Mouse (Mus musculus): ENCODE results near the gene Tnfrsf21. TPM values are rescaled to one million over a fixed set of nuclear protein-coding genes. Genes with fewer than 3 reads are reported as not detected.

Gene Tnfrsf21
- polyA plus RNA-seq, 1 experiment from 2014 or later: 15.6 TPM

- H3K27me3 ChIP-seq (ENCODE audit: control insufficient read depth, insufficient read depth, low read length): no peaks in the 10 kb centered on the region
- H3K36me3 ChIP-seq (ENCODE audit: control insufficient read depth, insufficient read depth, low read length): no peaks in the 10 kb centered on the region
- 77% methylated on average over 10 of the region's 10 CpGs for WGBS
- H3K4me2 ChIP-seq (ENCODE audit: low read depth, severe bottlenecking): no peak overlapping the region
- ATAC-seq (ENCODE audit: insufficient number of reproducible peaks, low FRiP score, low TSS enrichment, low read depth): no peak
- H3K4me1 ChIP-seq (ENCODE audit: control insufficient read depth, insufficient read depth, low read length): no peaks in the 10 kb centered on the region
- no peak for DNase-seq (ENCODE audit: low spot score)
- no peak overlapping the region for H3K27ac ChIP-seq (replicated peaks; ENCODE audit: low read depth, low read length)
- no peaks in the 10 kb centered on the region for H3K9me3 ChIP-seq (ENCODE audit: control insufficient read depth, low read length)
- H3K4me3 ChIP-seq (ENCODE audit: low read depth, low read length): no peak overlapping the region
- H3K9ac ChIP-seq (ENCODE audit: low read length): no peak overlapping the region
Measured at GRCm38 (mm10) chr17:43116748-43117147, 100.4 kb downstream of the Tnfrsf21 start.

DNA sequence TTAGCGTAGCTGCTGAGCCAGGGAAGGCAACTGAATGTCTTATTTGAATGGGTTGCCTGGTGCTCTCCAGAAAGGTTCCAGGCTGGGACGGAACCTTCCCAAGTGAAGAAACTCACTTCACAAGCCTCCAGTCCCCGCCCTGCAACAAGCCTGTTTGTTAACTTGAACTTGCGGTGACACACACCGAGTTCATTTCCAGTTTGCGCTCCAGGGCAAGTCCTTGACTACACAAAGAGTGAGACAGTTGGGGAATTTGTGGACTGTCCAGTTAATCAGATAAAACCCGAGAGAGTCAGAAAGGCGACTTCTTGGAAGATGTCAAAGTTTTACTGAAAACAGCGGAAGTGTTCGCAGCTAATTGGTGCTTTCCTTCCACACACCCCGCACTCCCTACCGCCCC is 103.1 kb downstream of the Tnfrsf21 start:
- no peaks in the 10 kb centered on the region for H3K36me3 ChIP-seq (ENCODE audit: control insufficient read depth, insufficient read depth, low read length)
- no peak overlapping the region for H3K27ac ChIP-seq (replicated peaks; ENCODE audit: low read depth, low read length)
- H3K4me3 ChIP-seq (ENCODE audit: low read depth, low read length): no peak overlapping the region
- DNase-seq (ENCODE audit: low spot score): no peak
- no peaks in the 10 kb centered on the region for H3K27me3 ChIP-seq (ENCODE audit: control insufficient read depth, insufficient read depth, low read length)
- ATAC-seq (ENCODE audit: insufficient number of reproducible peaks, low FRiP score, low TSS enrichment, low read depth): no peak
- no peak overlapping the region for H3K9ac ChIP-seq (ENCODE audit: low read length)
- WGBS: 85% methylated on average over 12 of the region's 12 CpGs
- no peaks in the 10 kb centered on the region for H3K4me1 ChIP-seq (ENCODE audit: control insufficient read depth, insufficient read depth, low read length)
- H3K9me3 ChIP-seq (ENCODE audit: control insufficient read depth, low read length): no peaks in the 10 kb centered on the region
- H3K4me2 ChIP-seq (ENCODE audit: low read depth, severe bottlenecking): no peak overlapping the region

- H3K27me3 ChIP-seq (ENCODE audit: control insufficient read depth, insufficient read depth, low read length): no peaks in the 10 kb centered on the region
- H3K4me3 ChIP-seq (ENCODE audit: low read depth, low read length): no peak overlapping the region
- 82% methylated on average over 2 of the region's 2 CpGs for WGBS
Measured at GRCm38 (mm10) chr17:43121096-43121495, 104.7 kb downstream of the Tnfrsf21 start.

GRCm38 (mm10) chr17:43128305-43128704 is 112.0 kb downstream of the Tnfrsf21 start:
- 79% methylated on average over 3 of the region's 3 CpGs for WGBS
- ATAC-seq (ENCODE audit: insufficient number of reproducible peaks, low FRiP score, low TSS enrichment, low read depth): no peak

More at GRCm38 (mm10) chr17:43121096-43121495, 104.7 kb downstream of the Tnfrsf21 start:
- Histone ChIP-seq H3K36me3 (ENCODE audit: control insufficient read depth, insufficient read depth, low read length) (no peaks in the 10 kb centered on the region), H3K9me3 (ENCODE audit: control insufficient read depth, low read length) (no peaks in the 10 kb centered on the region), H3K4me2 (ENCODE audit: low read depth, severe bottlenecking) (no peak overlapping the region), H3K27ac (replicated peaks; ENCODE audit: low read depth, low read length) (no peak overlapping the region), H3K9ac (ENCODE audit: low read length) (no peak overlapping the region), H3K4me1 (ENCODE audit: control insufficient read depth, insufficient read depth, low read length) (no peaks in the 10 kb centered on the region)
- no peak for ATAC-seq (ENCODE audit: insufficient number of reproducible peaks, low FRiP score, low TSS enrichment, low read depth)
- no peak for DNase-seq (ENCODE audit: low spot score)

GRCm38 (mm10) chr17:43128908-43129533 is 112.7 kb downstream of the Tnfrsf21 start:
- Histone ChIP-seq H3K27ac (replicated peaks; ENCODE audit: low read depth, low read length) (no peak overlapping the region), H3K27me3 (ENCODE audit: control insufficient read depth, insufficient read depth, low read length) (no peaks in the 10 kb centered on the region), H3K4me2 (ENCODE audit: low read depth, severe bottlenecking) (no peak overlapping the region), H3K36me3 (ENCODE audit: control insufficient read depth, insufficient read depth, low read length) (no peaks in the 10 kb centered on the region), H3K4me1 (ENCODE audit: control insufficient read depth, insufficient read depth, low read length) (no peaks in the 10 kb centered on the region), H3K9ac (ENCODE audit: low read length) (no peak overlapping the region), H3K9me3 (ENCODE audit: control insufficient read depth, low read length) (no peaks in the 10 kb centered on the region), H3K4me3 (ENCODE audit: low read depth, low read length) (no peak overlapping the region)
- WGBS: 87% methylated on average over 7 of the region's 7 CpGs
- DNase-seq (ENCODE audit: low spot score): no peak
- ATAC-seq (ENCODE audit: insufficient number of reproducible peaks, low FRiP score, low TSS enrichment, low read depth): no peak

More at GRCm38 (mm10) chr17:43128305-43128704, 112.0 kb downstream of the Tnfrsf21 start:
- no peaks in the 10 kb centered on the region for H3K36me3 ChIP-seq (ENCODE audit: control insufficient read depth, insufficient read depth, low read length)
- no peak for DNase-seq (ENCODE audit: low spot score)
- no peak overlapping the region for H3K4me2 ChIP-seq (ENCODE audit: low read depth, severe bottlenecking)
- H3K9me3 ChIP-seq (ENCODE audit: control insufficient read depth, low read length): no peaks in the 10 kb centered on the region
- no peak overlapping the region for H3K9ac ChIP-seq (ENCODE audit: low read length)
- H3K4me3 ChIP-seq (ENCODE audit: low read depth, low read length): no peak overlapping the region
- H3K27me3 ChIP-seq (ENCODE audit: control insufficient read depth, insufficient read depth, low read length): no peaks in the 10 kb centered on the region
- H3K4me1 ChIP-seq (ENCODE audit: control insufficient read depth, insufficient read depth, low read length): no peaks in the 10 kb centered on the region
- H3K27ac ChIP-seq (replicated peaks; ENCODE audit: low read depth, low read length): no peak overlapping the region

GRCm38 (mm10) chr17:43130115-43130869 is 113.9 kb downstream of the Tnfrsf21 start:
- Histone ChIP-seq H3K4me3 (ENCODE audit: low read depth, low read length) (no peak overlapping the region), H3K36me3 (ENCODE audit: control insufficient read depth, insufficient read depth, low read length) (no peaks in the 10 kb centered on the region), H3K9ac (ENCODE audit: low read length) (no peak overlapping the region), H3K4me2 (ENCODE audit: low read depth, severe bottlenecking) (no peak overlapping the region), H3K9me3 (ENCODE audit: control insufficient read depth, low read length) (no peaks in the 10 kb centered on the region), H3K4me1 (ENCODE audit: control insufficient read depth, insufficient read depth, low read length) (no peaks in the 10 kb centered on the region), H3K27ac (replicated peaks; ENCODE audit: low read depth, low read length) (no peak overlapping the region), H3K27me3 (ENCODE audit: control insufficient read depth, insufficient read depth, low read length) (no peaks in the 10 kb centered on the region)
- 90% methylated on average over 3 of the region's 3 CpGs for WGBS
- ATAC-seq (ENCODE audit: insufficient number of reproducible peaks, low FRiP score, low TSS enrichment, low read depth): no peak
- no peak for DNase-seq (ENCODE audit: low spot score)

DNA sequence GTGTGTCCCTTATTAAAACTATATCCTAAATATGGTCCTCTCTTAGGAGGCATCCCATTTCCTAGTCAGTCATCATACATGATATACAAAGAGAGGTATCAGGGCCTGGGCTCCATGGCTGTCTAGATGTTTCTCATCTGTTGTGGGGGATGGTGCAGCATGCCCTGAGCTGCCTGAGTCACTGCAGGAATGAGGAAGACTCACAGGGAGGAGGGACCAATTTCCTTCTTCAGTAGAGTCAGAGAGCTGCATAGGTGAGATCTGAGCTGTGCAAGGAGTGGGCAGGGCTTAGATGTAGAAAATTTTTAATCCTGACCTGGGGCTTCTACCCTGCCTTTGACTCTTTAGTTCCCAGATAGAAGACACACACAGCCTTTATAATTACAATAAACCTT is 114.5 kb downstream of the Tnfrsf21 start:
- ATAC-seq (ENCODE audit: insufficient number of reproducible peaks, low FRiP score, low TSS enrichment, low read depth) (no peak), DNase-seq (ENCODE audit: low spot score) (no peak)
- Histone ChIP-seq H3K4me3 (ENCODE audit: low read depth, low read length) (no peak overlapping the region), H3K27ac (replicated peaks; ENCODE audit: low read depth, low read length) (no peak overlapping the region), H3K9ac (ENCODE audit: low read length) (no peak overlapping the region), H3K9me3 (ENCODE audit: control insufficient read depth, low read length) (no peaks in the 10 kb centered on the region), H3K36me3 (ENCODE audit: control insufficient read depth, insufficient read depth, low read length) (no peaks in the 10 kb centered on the region), H3K4me2 (ENCODE audit: low read depth, severe bottlenecking) (no peak overlapping the region), H3K27me3 (ENCODE audit: control insufficient read depth, insufficient read depth, low read length) (no peaks in the 10 kb centered on the region), H3K4me1 (ENCODE audit: control insufficient read depth, insufficient read depth, low read length) (no peaks in the 10 kb centered on the region)

DNA sequence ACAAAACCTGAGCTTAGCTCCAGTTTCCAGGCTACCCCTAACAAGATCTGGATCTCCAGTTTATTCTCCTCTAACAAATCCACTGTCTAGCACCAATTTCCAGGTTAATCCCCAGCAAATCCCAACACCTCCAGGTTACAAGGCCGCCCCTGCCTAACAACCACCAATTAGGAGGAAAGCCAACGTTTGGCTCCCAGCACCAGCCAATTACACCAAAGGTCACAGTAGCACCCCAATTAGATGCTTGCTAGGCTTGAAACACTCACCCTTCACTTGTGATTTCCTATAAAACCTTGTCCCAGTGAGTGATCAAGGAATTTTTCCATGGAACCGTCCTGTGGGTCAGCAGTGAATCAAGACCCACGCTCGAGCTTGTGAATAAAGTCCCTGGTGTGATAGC is 116.1 kb downstream of the Tnfrsf21 start:
- Histone ChIP-seq H3K4me1 (ENCODE audit: control insufficient read depth, insufficient read depth, low read length) (no peaks in the 10 kb centered on the region), H3K27ac (replicated peaks; ENCODE audit: low read depth, low read length) (no peak overlapping the region), H3K9me3 (ENCODE audit: control insufficient read depth, low read length) (no peaks in the 10 kb centered on the region), H3K4me3 (ENCODE audit: low read depth, low read length) (no peak overlapping the region), H3K27me3 (ENCODE audit: control insufficient read depth, insufficient read depth, low read length) (no peaks in the 10 kb centered on the region), H3K36me3 (ENCODE audit: control insufficient read depth, insufficient read depth, low read length) (no peaks in the 10 kb centered on the region), H3K9ac (ENCODE audit: low read length) (no peak overlapping the region), H3K4me2 (ENCODE audit: low read depth, severe bottlenecking) (no peak overlapping the region)
- DNase-seq (ENCODE audit: low spot score) (peak; percentile 25), ATAC-seq (ENCODE audit: insufficient number of reproducible peaks, low FRiP score, low TSS enrichment, low read depth) (no peak)
- WGBS: 47% methylated on average over 5 of the region's 5 CpGs
